In genomic region chr1:168377650-168378049, GRCm38 (mm10) we compare ENCODE assay signal across 19 mouse cellular contexts.
"Had no signal": no experiment of that assay in that cellular context is flagged by ENCODE, and none has a peak within 500 bp of the region (broad histone marks: within the 10 kb centered on the region; RNA-seq: fewer than 3 reads in every experiment).

No protein-coding gene starts in this region.

- ATAC-seq: liver, embryonic 12.5 days; midbrain, embryonic 15.5 days had no signal

- H3K4me2 ChIP-seq: kidney, embryonic 15.5 days; limb, embryonic 13.5 days; liver, embryonic 12.5 days; liver, embryonic 15.5 days; lung, embryonic 15.5 days; midbrain, embryonic 15.5 days; neural tube, embryonic 12.5 days; neural tube, embryonic 15.5 days had no signal

- DNase-seq: kidney, postnatal 10 days; kidney, postnatal 4 days; liver; lung, adult 18-20 months; lung, postnatal 10 days; lung, postnatal 36 days; thymus, adult 18-20 months; thymus, postnatal 36 days had no signal

- H3K27ac ChIP-seq: kidney, embryonic 15.5 days; limb, embryonic 10.5 days; limb, embryonic 13.5 days; liver, embryonic 12.5 days; liver, embryonic 15.5 days; lung, embryonic 15.5 days; midbrain, embryonic 10.5 days; midbrain, embryonic 15.5 days; neural tube, embryonic 12.5 days; neural tube, embryonic 15.5 days had no signal

- H3K27me3 ChIP-seq: kidney, embryonic 15.5 days; limb, embryonic 13.5 days; liver, embryonic 12.5 days; liver, embryonic 15.5 days; lung, embryonic 15.5 days; megakaryocyte, embryonic 14.5 days; midbrain, embryonic 15.5 days; neural tube, embryonic 12.5 days; neural tube, embryonic 15.5 days had no signal

- H3K36me3 ChIP-seq: limb, embryonic 13.5 days; liver, embryonic 12.5 days; liver, embryonic 15.5 days; lung, embryonic 15.5 days; midbrain, embryonic 15.5 days; neural tube, embryonic 12.5 days; neural tube, embryonic 15.5 days had no signal

- H3K4me1 ChIP-seq: liver, embryonic 15.5 days had no signal

- H3K4me3 ChIP-seq: kidney, embryonic 15.5 days; limb, embryonic 10.5 days; limb, embryonic 13.5 days; liver, embryonic 12.5 days; liver, embryonic 15.5 days; lung, embryonic 15.5 days; megakaryocyte, embryonic 14.5 days; midbrain, embryonic 10.5 days; midbrain, embryonic 15.5 days; neural tube, embryonic 12.5 days; neural tube, embryonic 15.5 days had no signal

- H3K9ac ChIP-seq: kidney, embryonic 15.5 days; limb, embryonic 13.5 days; liver, embryonic 12.5 days; liver, embryonic 15.5 days; lung, embryonic 15.5 days; midbrain, embryonic 15.5 days; neural tube, embryonic 12.5 days; neural tube, embryonic 15.5 days had no signal

- H3K9me3 ChIP-seq: kidney, embryonic 15.5 days; limb, embryonic 10.5 days; limb, embryonic 13.5 days; liver, embryonic 12.5 days; liver, embryonic 15.5 days; lung, embryonic 15.5 days; megakaryocyte, embryonic 14.5 days; midbrain, embryonic 10.5 days; midbrain, embryonic 15.5 days; neural tube, embryonic 12.5 days; neural tube, embryonic 15.5 days had no signal
